Mouse (Mus musculus) liver, adult 2 months (tissue): ENCODE measurements around the gene Nhej1. TPM values are rescaled to one million over a fixed set of nuclear protein-coding genes. Genes with fewer than 3 reads are reported as not detected.

Source experiments
- DNase-seq: peaks from one replicate; pipeline ENCODE4 v3.0.0-alpha.2; 2011; ENCODE audit warnings: low read depth, low spot score; ENCODE audit errors: extremely low read depth
- H3K27ac ChIP-seq: fragments of 200-500 bp; replicated peaks from 2 replicates; pipeline ENCODE4 v1.5.1; 2012; ENCODE audit warnings: low read depth, mild to moderate bottlenecking, control low read depth, inconsistent platforms, low read length; ENCODE audit not compliant: insufficient read depth
- H3K27me3 ChIP-seq: fragments of 200-500 bp; 2 replicates; pipeline ENCODE4 v1.6.1; 2012; ENCODE audit warnings: mild to moderate bottlenecking, moderate library complexity, low read length, inconsistent platforms; ENCODE audit not compliant: control insufficient read depth, insufficient read depth
- H3K36me3 ChIP-seq: fragments of 200-500 bp; 2 replicates; pipeline ENCODE4 v1.6.1; 2012; ENCODE audit warnings: low read length, inconsistent platforms; ENCODE audit not compliant: control insufficient read depth, insufficient read depth
- H3K4me1 ChIP-seq: fragments of 200-500 bp; 2 replicates; pipeline ENCODE4 v1.6.1; 2011; ENCODE audit warnings: low read length; ENCODE audit not compliant: control insufficient read depth, insufficient read depth
- H3K4me3 ChIP-seq: fragments of 200-500 bp; 2 replicates; pipeline ENCODE4 v1.5.1; 2011; ENCODE audit warnings: low read depth, mild to moderate bottlenecking, control low read depth, low read length, moderate library complexity; ENCODE audit not compliant: insufficient read depth
- H3K79me2 ChIP-seq: fragments of 200-500 bp; 2 replicates; pipeline ENCODE4 v1.6.1; 2012; ENCODE audit warnings: inconsistent platforms, mild to moderate bottlenecking, low read length, moderate library complexity; ENCODE audit not compliant: control insufficient read depth, insufficient read depth
- H3K9ac ChIP-seq: fragments of 200-500 bp; 2 replicates; pipeline ENCODE4 v1.6.1; 2012; ENCODE audit warnings: low read depth, mild to moderate bottlenecking, control low read depth, inconsistent platforms, low read length
- CTCF ChIP-seq: fragments of 200-500 bp; IDR thresholded peaks from 2 replicates; pipeline ENCODE4 v1.5.1; 2011; ENCODE audit warnings: low read depth, low read length, control low read depth
- POLR2A ChIP-seq: fragments of 200-500 bp; IDR thresholded peaks from 2 replicates; pipeline ENCODE4 v1.6.1; 2011; ENCODE audit warnings: low read length, control low read depth; ENCODE audit not compliant: insufficient read depth; ENCODE audit errors: extremely low read depth
- WGBS: fragments of 180-500 bp; shearing (Covaris S2); methylation state at CpG from one replicate; pipeline ENCODE4 v1.1.7; 2018; 5-methylcytosine and 5-hydroxymethylcytosine counted together
- polyA plus RNA-seq: library from polyadenylated mRNA; depleted of rRNA; stranded (reverse); fragments of >200 nt; gene quantifications from 2 replicates; pipeline ENCODE4 v1.2.3, GENCODE M21; 2012
- total RNA-seq: library from RNA; depleted of rRNA; stranded (reverse); fragments of >200 nt; gene quantifications from 2 replicates; pipeline ENCODE4 v1.2.3, GENCODE M21; 2014

The Nhej1 gene
- total and polyA plus RNA-seq, 2 experiments: 1.9 to 2.2 TPM

- H3K27ac ChIP-seq: no peak overlapping the region
- WGBS: 90% methylated on average over 8 of the region's 8 CpGs
- peaks cover 2% of the 10 kb centered on the region; the same call in 1 of the 2 replicates for H3K4me1 ChIP-seq
- no peaks in the 10 kb centered on the region for H3K27me3 ChIP-seq
- H3K4me3 ChIP-seq: no peak overlapping the region
- no peak for DNase-seq
- H3K79me2 ChIP-seq: no peaks in the 10 kb centered on the region
- no peak for TF ChIP-seq POLR2A
- TF ChIP-seq CTCF: no peak
- no peak overlapping the region for H3K9ac ChIP-seq
- no peaks in the 10 kb centered on the region for H3K36me3 ChIP-seq
These were observed 148.0 kb downstream of the Nhej1 start for GRCm38 (mm10) chr1:74977001-74977400.

- no peak overlapping the region for H3K9ac ChIP-seq
- H3K4me1 ChIP-seq: peaks cover 8% of the 10 kb centered on the region
- H3K27me3 ChIP-seq: no peaks in the 10 kb centered on the region
- no peak for DNase-seq
- no peaks in the 10 kb centered on the region for H3K36me3 ChIP-seq
- no peak overlapping the region for H3K4me3 ChIP-seq
- 97% methylated on average over 1 of the region's 1 CpGs for WGBS
- H3K27ac ChIP-seq: no peak overlapping the region
- no peak for TF ChIP-seq POLR2A
- no peak for TF ChIP-seq CTCF
- no peaks in the 10 kb centered on the region for H3K79me2 ChIP-seq
These were observed 149.1 kb downstream of the Nhej1 start for GRCm38 (mm10) chr1:74975936-74976335.

- Histone ChIP-seq H3K4me1 (peaks cover 15% of the 10 kb centered on the region), H3K36me3 (no peaks in the 10 kb centered on the region), H3K27ac (no peak overlapping the region), H3K9ac (no peak overlapping the region), H3K27me3 (no peaks in the 10 kb centered on the region), H3K4me3 (no peak overlapping the region), H3K79me2 (no peaks in the 10 kb centered on the region)
- no peak for DNase-seq
- no peak for TF ChIP-seq POLR2A
- TF ChIP-seq CTCF: peak; percentile 43
- 82% methylated on average over 6 of the region's 6 CpGs for WGBS
These were observed 151.4 kb downstream of the Nhej1 start for GRCm38 (mm10) chr1:74973590-74973989.

- 18% methylated on average over 4 of the region's 4 CpGs for WGBS
These were observed 153.5 kb downstream of the Nhej1 start for GRCm38 (mm10) chr1:74971353-74972050.

GRCm38 (mm10) chr1:74967962-74968580 is 156.9 kb downstream of the Nhej1 start:
- no peak overlapping the region for H3K9ac ChIP-seq
- peak; percentile 69 for DNase-seq
- no peak overlapping the region for H3K27ac ChIP-seq

More at GRCm38 (mm10) chr1:74971353-74972050, 153.5 kb downstream of the Nhej1 start:
- Histone ChIP-seq H3K9ac (no peak overlapping the region; the same call in 1 of the 2 replicates), H3K79me2 (no peaks in the 10 kb centered on the region), H3K27ac (peak overlapping the region; percentile 79), H3K27me3 (no peaks in the 10 kb centered on the region), H3K4me1 (peaks cover 15% of the 10 kb centered on the region), H3K36me3 (no peaks in the 10 kb centered on the region), H3K4me3 (no peak overlapping the region)
- DNase-seq: peak; percentile 86
- TF ChIP-seq POLR2A (no peak), CTCF (no peak)

GRCm38 (mm10) chr1:74964494-74965215 is 160.3 kb downstream of the Nhej1 start:
- TF ChIP-seq POLR2A: no peak
- TF ChIP-seq CTCF: peak; percentile 97
- H3K4me3 ChIP-seq: no peak overlapping the region
- no peak overlapping the region for H3K27ac ChIP-seq
- H3K36me3 ChIP-seq: no peaks in the 10 kb centered on the region
- H3K27me3 ChIP-seq: no peaks in the 10 kb centered on the region
- no peaks in the 10 kb centered on the region for H3K79me2 ChIP-seq
- no peak overlapping the region for H3K9ac ChIP-seq
- 33% methylated on average over 16 of the region's 16 CpGs for WGBS
- peak; percentile 75 for DNase-seq
- H3K4me1 ChIP-seq: peaks cover 19% of the 10 kb centered on the region

More at GRCm38 (mm10) chr1:74967962-74968580, 156.9 kb downstream of the Nhej1 start:
- no peaks in the 10 kb centered on the region for H3K36me3 ChIP-seq
- 42% methylated on average over 8 of the region's 8 CpGs for WGBS
- H3K27me3 ChIP-seq: no peaks in the 10 kb centered on the region
- peaks cover 19% of the 10 kb centered on the region for H3K4me1 ChIP-seq
- TF ChIP-seq CTCF: no peak
- no peak for TF ChIP-seq POLR2A
- H3K79me2 ChIP-seq: no peaks in the 10 kb centered on the region
- no peak overlapping the region for H3K4me3 ChIP-seq
